Mouse (Mus musculus): Measurements from ENCODE around the gene Krtap29-1.

- TF ChIP-seq POLR2A (IDR thresholded peaks at IDR 0.05; ENCODE audit: insufficient read depth, low read length), result no peak
- TF ChIP-seq CTCF (IDR thresholded peaks at IDR 0.05; ENCODE audit: low read depth, low read length), result no peak
Observed at GRCm38 (mm10) chr11:100008336-100008735, 29.5 kb upstream of the Krtap29-1 start.

Measured in ES-Bruce4 (cell line).